Mouse (Mus musculus) gastrocnemius, postnatal 36 days (tissue): ENCODE results near the gene Cdhr3. TPM values are rescaled to one million over a fixed set of nuclear protein-coding genes. Genes with fewer than 3 reads are reported as not detected.

ENCODE experiments used
- DNase-seq, 2 experiments: peaks; one replicate each; pipeline ENCODE4 v3.0.0; 2022
- intact Hi-C: fragments of 180-260 bp; cut with DNase I; formaldehyde crosslinking; loops from one replicate; pipeline ENCODE4 v1.15.1; 2025
- total RNA-seq, 2 experiments: library from RNA; stranded (reverse); gene quantifications; 2 replicates each; pipeline ENCODE4 v1.2.3; 2021

Cdhr3 gene
- total RNA-seq, 2 experiments from 2014 or later, result 0.52 to 0.84 TPM

GRCm38 (mm10) chr12:33040811-33041210 is 51.9 kb downstream of the Cdhr3 start:
- intact Hi-C loops, result no loop called here
- no peak for DNase-seq

GRCm38 (mm10) chr12:33038676-33039075 is 54.0 kb downstream of the Cdhr3 start:
- intact Hi-C loops, result no loop called here
- DNase-seq, result no peak

GRCm38 (mm10) chr12:33035719-33036521 is 56.8 kb downstream of the Cdhr3 start:
- intact Hi-C loops, result no loop called here

GRCm38 (mm10) chr12:33035089-33035718 is 57.5 kb downstream of the Cdhr3 start:
- no peak for DNase-seq
- intact Hi-C loops, result no loop called here

More at GRCm38 (mm10) chr12:33035719-33036521, 56.8 kb downstream of the Cdhr3 start:
- peak in 1 of 2 experiments; percentile 34 for DNase-seq

GRCm38 (mm10) chr12:33034343-33035088 is 58.2 kb downstream of the Cdhr3 start:
- intact Hi-C loops, result no loop called here
- no peak for DNase-seq

GRCm38 (mm10) chr12:33033221-33033620 is 59.5 kb downstream of the Cdhr3 start:
- intact Hi-C loops, result no loop called here
- DNase-seq, result no peak

- intact Hi-C loops, result no loop called here
- DNase-seq, result no peak
Measured at GRCm38 (mm10) chr12:33030589-33030988, 62.1 kb downstream of the Cdhr3 start.

GRCm38 (mm10) chr12:33030066-33030465 is 62.6 kb downstream of the Cdhr3 start:
- no peak for DNase-seq

GRCm38 (mm10) chr12:33028708-33029107 is 64.0 kb downstream of the Cdhr3 start:
- intact Hi-C loops, result loop anchor here (5.0 kb wide), 2 partner anchors 239 to 354 kb away; no protein-coding TSS in a partner anchor
- DNase-seq, result no peak

More at GRCm38 (mm10) chr12:33030066-33030465, 62.6 kb downstream of the Cdhr3 start:
- intact Hi-C loops, result no loop called here

- DNase-seq, result no peak
- intact Hi-C loops, result loop anchor here (5.0 kb wide), 2 partner anchors 239 to 354 kb away; no protein-coding TSS in a partner anchor
Measured at GRCm38 (mm10) chr12:33028109-33028691, 64.5 kb downstream of the Cdhr3 start.

GRCm38 (mm10) chr12:33027093-33027492 is 65.6 kb downstream of the Cdhr3 start:
- peak; percentile 60 to 75 for DNase-seq

GRCm38 (mm10) chr12:33024524-33024923 is 68.2 kb downstream of the Cdhr3 start:
- intact Hi-C loops, result no loop called here

More at GRCm38 (mm10) chr12:33027093-33027492, 65.6 kb downstream of the Cdhr3 start:
- intact Hi-C loops, result loop anchor here (1.0 to 5.0 kb wide), 3 partner anchors 82 to 355 kb away; no protein-coding TSS in a partner anchor

GRCm38 (mm10) chr12:33021751-33022150 is 70.9 kb downstream of the Cdhr3 start:
- no peak for DNase-seq
- intact Hi-C loops, result no loop called here

More at GRCm38 (mm10) chr12:33024524-33024923, 68.2 kb downstream of the Cdhr3 start:
- DNase-seq, result no peak

GRCm38 (mm10) chr12:33021140-33021539 is 71.5 kb downstream of the Cdhr3 start:
- no peak for DNase-seq
- intact Hi-C loops, result no loop called here

- intact Hi-C loops, result no loop called here
- peak in 1 of 2 experiments; percentile 73 for DNase-seq
Measured at GRCm38 (mm10) chr12:33020011-33020410, 72.7 kb downstream of the Cdhr3 start.

- intact Hi-C loops, result no loop called here
- DNase-seq, result no peak
Measured at GRCm38 (mm10) chr12:33018601-33019000, 74.1 kb downstream of the Cdhr3 start.

- intact Hi-C loops, result no loop called here
- no peak for DNase-seq
Measured at GRCm38 (mm10) chr12:33016824-33017705, 75.6 kb downstream of the Cdhr3 start.

- DNase-seq, result no peak
- intact Hi-C loops, result no loop called here
Measured at GRCm38 (mm10) chr12:33015103-33015502, 77.6 kb downstream of the Cdhr3 start.

GRCm38 (mm10) chr12:33014050-33014796 is 78.5 kb downstream of the Cdhr3 start:
- DNase-seq, result no peak
- intact Hi-C loops, result no loop called here
